Mouse (Mus musculus): ENCODE results near the gene Nphs2. TPM values are rescaled to one million over a fixed set of nuclear protein-coding genes. Genes with fewer than 3 reads are reported as not detected.
"Not testable (repeated sequence)": the region's sequence is repeated elsewhere in the genome, so short reads cannot be mapped to it uniquely, and the experiment has no call there.

Gene Nphs2
- not detected for total RNA-seq (2022)

- DNase-seq (ENCODE audit: low spot score): no peak
These were observed at the start of gene Nphs2 for GRCm38 (mm10) chr1:156310630-156311029. Gene Nphs2 (plus strand): TSS chr1:156310727.

GRCm38 (mm10) chr1:156263352-156263751, 47.2 kb upstream of the Nphs2 start:
- peak; percentile 28 for DNase-seq (ENCODE audit: low spot score)

- no peak for DNase-seq (ENCODE audit: low spot score)
These were observed 46.6 kb upstream of the Nphs2 start for GRCm38 (mm10) chr1:156263946-156264345.

GRCm38 (mm10) chr1:156268546-156268945, 42.0 kb upstream of the Nphs2 start:
- DNase-seq (ENCODE audit: low spot score): not testable (repeated sequence)

- no peak for DNase-seq (ENCODE audit: low spot score)
These were observed 40.1 kb upstream of the Nphs2 start for GRCm38 (mm10) chr1:156270471-156270870.

- DNase-seq (ENCODE audit: low spot score): no peak
These were observed 38.9 kb upstream of the Nphs2 start for GRCm38 (mm10) chr1:156271654-156272053.

GRCm38 (mm10) chr1:156273647-156274046, 36.9 kb upstream of the Nphs2 start:
- DNase-seq (ENCODE audit: low spot score): no peak

GRCm38 (mm10) chr1:156280131-156280530, 30.4 kb upstream of the Nphs2 start:
- no peak for DNase-seq (ENCODE audit: low spot score)

GRCm38 (mm10) chr1:156284207-156284606, 26.3 kb upstream of the Nphs2 start:
- DNase-seq (ENCODE audit: low spot score): no peak

- DNase-seq (ENCODE audit: low spot score): no peak
These were observed 25.5 kb upstream of the Nphs2 start for GRCm38 (mm10) chr1:156284851-156285540.

- DNase-seq (ENCODE audit: low spot score): no peak
These were observed 25.0 kb upstream of the Nphs2 start for GRCm38 (mm10) chr1:156285541-156285896.

- no peak for DNase-seq (ENCODE audit: low spot score)
These were observed 21.8 kb upstream of the Nphs2 start for GRCm38 (mm10) chr1:156288556-156289221.

GRCm38 (mm10) chr1:156289222-156289587, 21.3 kb upstream of the Nphs2 start:
- not testable (repeated sequence) for DNase-seq (ENCODE audit: low spot score)

GRCm38 (mm10) chr1:156290016-156290415, 20.5 kb upstream of the Nphs2 start:
- DNase-seq (ENCODE audit: low spot score): no peak

- no peak for DNase-seq (ENCODE audit: low spot score)
These were observed 7.4 kb upstream of the Nphs2 start, which contains the start of gene Tdrd5 for GRCm38 (mm10) chr1:156302911-156303749. Gene Tdrd5 (minus strand): TSS chr1:156303664.

GRCm38 (mm10) chr1:156308595-156308994, 1.9 kb upstream of the Nphs2 start:
- DNase-seq (ENCODE audit: low spot score): no peak

- no peak for DNase-seq (ENCODE audit: low spot score)
These were observed 12.6 kb downstream of the Nphs2 start for GRCm38 (mm10) chr1:156323126-156323525.

- no peak for DNase-seq (ENCODE audit: low spot score)
These were observed 30.3 kb downstream of the Nphs2 start for GRCm38 (mm10) chr1:156340847-156341246.

GRCm38 (mm10) chr1:156344433-156344832, 33.9 kb downstream of the Nphs2 start:
- DNase-seq (ENCODE audit: low spot score): no peak

- DNase-seq (ENCODE audit: low spot score): no peak
These were observed 35.1 kb downstream of the Nphs2 start for GRCm38 (mm10) chr1:156345633-156346032.

GRCm38 (mm10) chr1:156349031-156349430, 38.5 kb downstream of the Nphs2 start:
- DNase-seq (ENCODE audit: low spot score): no peak

GRCm38 (mm10) chr1:156350441-156350840, 39.9 kb downstream of the Nphs2 start:
- no peak for DNase-seq (ENCODE audit: low spot score)

Data from heart, adult 8-10 months (tissue).